Mouse (Mus musculus) stomach, postnatal 0 days (tissue): ENCODE results near the gene Retreg1. TPM values are rescaled to one million over a fixed set of nuclear protein-coding genes. Genes with fewer than 3 reads are reported as not detected.

ENCODE experiments used
- ATAC-seq: fragments of 200-750 bp; cut with Nextera tagmentation; 2 replicates; pipeline ENCODE4 v1.8.0; 2017; ENCODE audit not compliant: low FRiP score, low TSS enrichment
- DNase-seq: peaks from one replicate; pipeline ENCODE4 v3.0.0-alpha.2; 2016; ENCODE audit warnings: low spot score
- H3K27ac ChIP-seq: fragments of 300-500 bp; sonication (generic); replicated peaks from 2 replicates; pipeline ENCODE4 v1.5.1; 2014; ENCODE audit warnings: mild to moderate bottlenecking, control low read depth
- H3K27me3 ChIP-seq: fragments of 300-500 bp; sonication (generic); 2 replicates; pipeline ENCODE4 v1.6.1; 2014; ENCODE audit warnings: low read length; ENCODE audit not compliant: control insufficient read depth, insufficient read depth
- H3K36me3 ChIP-seq: fragments of 300-500 bp; sonication (generic); 2 replicates; pipeline ENCODE4 v1.6.1; 2014; ENCODE audit warnings: low read length, mixed read lengths; ENCODE audit not compliant: control insufficient read depth, insufficient read depth
- H3K4me1 ChIP-seq: fragments of 300-500 bp; sonication (generic); replicated peaks from 2 replicates; pipeline ENCODE4 v1.6.1; 2014; ENCODE audit warnings: antibody characterized with exemption; ENCODE audit not compliant: control insufficient read depth, insufficient read depth
- H3K4me2 ChIP-seq: fragments of 300-500 bp; sonication (generic); replicated peaks from 2 replicates; pipeline ENCODE4 v1.6.1; 2014; ENCODE audit warnings: low read depth, mild to moderate bottlenecking, control low read depth, moderate library complexity
- H3K4me3 ChIP-seq: fragments of 300-500 bp; sonication (generic); 2 replicates; pipeline ENCODE4 v1.5.1; 2014; ENCODE audit warnings: low read depth, low read length, control low read depth
- H3K9ac ChIP-seq: fragments of 300-500 bp; sonication (generic); 2 replicates; pipeline ENCODE4 v1.6.1; 2014; ENCODE audit warnings: mild to moderate bottlenecking, low read length, control low read depth, mixed read lengths
- H3K9me3 ChIP-seq: fragments of 300-500 bp; sonication (generic); 2 replicates; pipeline ENCODE4 v1.6.1; 2016; ENCODE audit warnings: low read length; ENCODE audit not compliant: control insufficient read depth
- CTCF ChIP-seq: IDR thresholded peaks from 2 replicates; pipeline ENCODE4 v1.5.1; 2016; ENCODE audit warnings: antibody characterized with exemption, low read depth, mild to moderate bottlenecking, moderate library complexity
- EP300 ChIP-seq: optimal IDR thresholded peaks from 2 replicates; pipeline ENCODE3; 2016; ENCODE audit warnings: antibody characterized with exemption
- WGBS: fragments of 180-500 bp; shearing (Covaris S2); extraction: QIAGEN DNeasy Blood & Tissue Kit; methylation state at CpG from one replicate; pipeline ENCODE4 v1.1.7; 2014; 5-methylcytosine and 5-hydroxymethylcytosine counted together
- polyA plus RNA-seq: library from polyadenylated mRNA; unstranded; fragments of >200 nt; fragmentation: Nextera tagmentation; extraction: Ambion mirVana; gene quantifications from 2 replicates; pipeline ENCODE4 v1.2.1, GENCODE M21; 2015

The Retreg1 gene
- polyA plus RNA-seq, 1 experiment from 2014 or later = 32.8 TPM

DNA sequence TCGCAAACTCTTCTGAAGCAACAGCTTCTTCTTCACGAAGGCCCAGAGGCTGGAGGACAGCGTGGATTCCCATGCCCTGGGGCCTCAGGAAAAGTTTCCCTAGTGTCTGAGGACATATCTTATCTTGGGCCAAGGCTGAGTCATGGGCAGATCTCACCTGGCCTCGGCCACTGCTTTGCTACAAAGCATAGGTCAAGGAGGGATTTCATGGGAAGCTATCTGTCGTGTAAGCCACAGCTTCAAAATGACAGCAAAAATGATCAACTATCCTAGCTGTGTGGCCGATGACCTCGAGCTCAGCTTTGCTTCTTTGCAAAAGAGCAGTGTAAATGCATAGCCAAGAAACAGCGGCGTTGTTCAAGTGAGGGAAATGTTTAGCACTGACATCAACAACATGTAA lies 89.5 kb downstream of the Retreg1 start:
- H3K27me3 ChIP-seq = no peaks in the 10 kb centered on the region
- no peaks in the 10 kb centered on the region for H3K9me3 ChIP-seq
- no peak overlapping the region for H3K9ac ChIP-seq
- H3K27ac ChIP-seq = peak overlapping the region; percentile 90
- H3K4me3 ChIP-seq = no peak overlapping the region
- DNase-seq (no peak), ATAC-seq (peak; percentile 62)
- no peaks in the 10 kb centered on the region for H3K36me3 ChIP-seq
- H3K4me1 ChIP-seq = peaks cover 8% of the 10 kb centered on the region; the same call in 1 of the 2 replicates
- 51% methylated on average over 9 of the region's 9 CpGs for WGBS
- H3K4me2 ChIP-seq = no peak overlapping the region
- TF ChIP-seq EP300 (no peak), CTCF (no peak)

DNA sequence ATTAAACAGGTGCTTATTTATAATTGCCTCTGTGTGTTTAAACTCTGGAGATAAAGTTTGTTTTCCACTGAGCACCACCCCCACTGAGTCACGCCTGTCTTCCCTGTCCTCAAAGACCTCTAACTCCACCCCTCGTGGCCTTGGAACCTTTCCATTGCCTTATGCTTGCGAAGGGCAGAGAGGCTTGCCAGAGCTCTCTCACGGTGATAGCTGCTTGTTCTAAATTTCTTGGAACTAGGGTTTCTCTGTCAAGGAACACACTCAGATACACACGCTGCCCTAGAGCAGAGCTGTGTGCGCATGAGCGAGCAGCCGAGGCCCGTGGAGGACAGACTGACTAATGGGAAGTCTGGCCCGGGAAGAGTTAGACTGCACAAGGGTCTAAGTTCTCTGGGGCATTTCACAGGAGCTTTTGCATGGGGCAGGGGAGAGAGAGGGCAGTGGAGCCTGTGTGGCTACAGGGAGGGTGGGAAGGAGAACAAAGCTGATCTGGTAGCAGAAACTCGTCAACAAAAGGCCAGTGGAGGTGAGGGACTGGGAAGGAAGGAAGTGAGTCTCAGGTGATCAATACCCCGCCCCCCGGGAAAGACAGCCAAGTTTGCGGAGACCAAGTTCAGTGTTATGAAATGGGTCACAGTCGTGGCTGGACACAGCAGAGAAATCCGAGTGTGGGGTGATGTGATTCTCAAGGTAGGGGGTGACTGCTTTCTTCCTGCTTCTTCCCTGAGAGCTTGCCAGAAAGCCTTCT lies 90.1 kb downstream of the Retreg1 start:
- peak; percentile 88 for ATAC-seq
- peak overlapping the region; percentile 43 for H3K4me2 ChIP-seq

DNA sequence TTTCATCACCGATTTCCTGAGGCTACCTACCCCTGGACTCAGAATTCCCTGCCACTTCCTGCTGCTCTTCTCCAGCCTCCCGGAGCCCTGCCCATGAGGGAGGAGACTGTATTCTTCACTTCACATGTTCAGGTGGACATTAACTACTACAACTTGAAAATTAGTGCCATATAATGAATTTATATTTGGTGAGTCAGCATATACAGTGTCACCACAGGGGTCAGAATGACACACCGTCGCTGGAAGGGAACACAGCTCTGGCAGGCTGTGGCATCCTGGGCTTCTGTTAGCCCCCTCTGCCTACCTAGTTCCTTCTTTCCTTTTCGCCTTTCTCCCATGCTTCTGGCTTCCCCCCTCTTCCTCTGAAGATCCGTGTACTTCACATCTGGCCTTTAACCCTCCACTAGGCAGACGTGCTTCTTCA lies 90.7 kb downstream of the Retreg1 start:
- H3K4me3 ChIP-seq = no peak overlapping the region
- H3K9me3 ChIP-seq = no peaks in the 10 kb centered on the region
- TF ChIP-seq CTCF (no peak), EP300 (no peak)
- peaks cover 8% of the 10 kb centered on the region; the same call in 1 of the 2 replicates for H3K4me1 ChIP-seq
- DNase-seq (no peak), ATAC-seq (peak; percentile 61)
- H3K27ac ChIP-seq = peak overlapping the region; percentile 90
- peak overlapping the region; percentile 35; the same call in 1 of the 2 replicates for H3K9ac ChIP-seq
- peak overlapping the region; percentile 43 for H3K4me2 ChIP-seq
- no peaks in the 10 kb centered on the region for H3K36me3 ChIP-seq
- WGBS = 54% methylated on average over 7 of the region's 7 CpGs
- no peaks in the 10 kb centered on the region for H3K27me3 ChIP-seq

More for the DNA sequence above, 90.1 kb downstream of the Retreg1 start:
- Histone ChIP-seq H3K27me3 (no peaks in the 10 kb centered on the region), H3K27ac (peak overlapping the region; percentile 90), H3K36me3 (no peaks in the 10 kb centered on the region), H3K9me3 (no peaks in the 10 kb centered on the region), H3K4me1 (peaks cover 8% of the 10 kb centered on the region; the same call in 1 of the 2 replicates), H3K9ac (peak overlapping the region; percentile 35; the same call in 1 of the 2 replicates), H3K4me3 (no peak overlapping the region)
- TF ChIP-seq EP300 (no peak), CTCF (no peak)
- DNase-seq = peak; percentile 84
- WGBS = 20% methylated on average over 16 of the region's 16 CpGs

DNA sequence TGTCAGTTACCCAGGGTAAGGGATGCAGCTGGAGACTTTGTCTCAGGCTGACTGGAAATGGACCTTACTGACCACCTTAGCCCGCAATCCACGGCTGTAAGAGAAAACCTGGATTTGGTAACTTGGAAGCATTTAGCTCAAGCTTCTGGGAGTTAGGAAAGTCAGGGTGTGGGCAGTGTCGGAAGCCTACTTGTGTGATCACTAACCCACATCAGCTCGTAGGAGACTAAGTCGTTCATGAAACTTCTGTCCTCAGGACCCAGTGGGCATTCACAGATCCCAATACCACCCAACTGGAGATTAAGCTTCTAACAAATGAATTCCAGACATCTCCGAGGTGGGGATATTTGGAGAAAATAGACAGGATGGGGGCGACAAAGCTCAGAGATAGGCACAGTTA lies 91.4 kb downstream of the Retreg1 start:
- H3K27me3 ChIP-seq = no peaks in the 10 kb centered on the region
- TF ChIP-seq EP300 (no peak), CTCF (no peak)

DNA sequence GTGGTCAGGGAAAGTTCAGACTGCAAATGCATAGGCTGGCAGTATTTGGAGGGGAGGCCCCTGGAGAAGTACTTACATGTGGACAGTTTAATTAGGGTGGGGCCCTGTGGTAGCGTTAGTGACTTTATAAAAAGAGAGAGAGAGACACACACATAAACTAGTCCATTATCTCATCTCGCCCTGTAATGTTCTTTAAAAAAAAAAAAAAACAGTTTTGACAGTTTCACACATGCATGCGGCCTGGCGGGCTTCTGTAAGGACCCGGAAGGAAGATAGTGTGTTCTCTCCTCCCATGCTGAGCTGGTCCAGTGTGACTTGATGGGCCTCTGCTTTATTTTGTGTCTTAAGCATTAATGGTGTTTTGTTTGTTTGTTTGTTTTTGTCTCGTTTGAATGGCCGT lies 95.5 kb downstream of the Retreg1 start:
- H3K4me3 ChIP-seq = no peak overlapping the region
- no peak overlapping the region for H3K27ac ChIP-seq
- no peaks in the 10 kb centered on the region for H3K9me3 ChIP-seq
- DNase-seq (no peak), ATAC-seq (no peak)
- H3K4me1 ChIP-seq = peaks cover 2% of the 10 kb centered on the region; the same call in 1 of the 2 replicates
- no peaks in the 10 kb centered on the region for H3K27me3 ChIP-seq
- no peak overlapping the region for H3K4me2 ChIP-seq
- H3K9ac ChIP-seq = no peak overlapping the region
- 88% methylated on average over 7 of the region's 7 CpGs for WGBS
- no peak for TF ChIP-seq CTCF
- no peak for TF ChIP-seq EP300
- no peaks in the 10 kb centered on the region for H3K36me3 ChIP-seq

More for the DNA sequence above, 91.4 kb downstream of the Retreg1 start:
- Histone ChIP-seq H3K9me3 (no peaks in the 10 kb centered on the region), H3K27ac (no peak overlapping the region), H3K9ac (no peak overlapping the region), H3K4me3 (no peak overlapping the region), H3K4me2 (no peak overlapping the region), H3K36me3 (no peaks in the 10 kb centered on the region), H3K4me1 (peaks cover 8% of the 10 kb centered on the region; the same call in 1 of the 2 replicates)
- ATAC-seq (no peak), DNase-seq (no peak)
- 84% methylated on average over 7 of the region's 7 CpGs for WGBS
